Mouse (Mus musculus) bone marrow, adult 2 months (tissue): ENCODE data around the gene Fam71b. TPM values are rescaled to one million over a fixed set of nuclear protein-coding genes. Genes with fewer than 3 reads are reported as not detected.

Source experiments
- H3K27ac ChIP-seq: fragments of 200-500 bp; 2 replicates; pipeline ENCODE4 v1.5.1; 2012; ENCODE audit warnings: low read depth, mild to moderate bottlenecking, control low read depth, inconsistent platforms, low read length; ENCODE audit not compliant: control insufficient read depth, poor library complexity, insufficient read depth
- H3K4me1 ChIP-seq: fragments of 200-500 bp; 2 replicates; pipeline ENCODE4 v1.6.1; 2011; ENCODE audit warnings: low read length; ENCODE audit not compliant: control insufficient read depth, insufficient read depth
- H3K4me3 ChIP-seq: fragments of 200-500 bp; replicated peaks from 2 replicates; pipeline ENCODE3; 2011; ENCODE audit warnings: mild to moderate bottlenecking, low read depth, low read length, control low read depth; ENCODE audit not compliant: control insufficient read depth
- CTCF ChIP-seq: fragments of 200-500 bp; IDR thresholded peaks from 2 replicates; pipeline ENCODE4 v1.5.1; 2011; ENCODE audit warnings: low read length, control low read depth; ENCODE audit not compliant: control insufficient read depth, insufficient read depth
- POLR2A ChIP-seq: fragments of 200-500 bp; IDR thresholded peaks from 2 replicates; pipeline ENCODE4 v1.6.1; 2011; ENCODE audit warnings: low read depth, mild to moderate bottlenecking, control low read depth, low read length, borderline replicate concordance; ENCODE audit not compliant: control insufficient read depth
- WGBS: fragments of 180-500 bp; shearing (Covaris S2); methylation state at CpG from one replicate; pipeline ENCODE4 v1.1.7; 2018; 5-methylcytosine and 5-hydroxymethylcytosine counted together
- polyA plus RNA-seq: library from polyadenylated mRNA; stranded (reverse); fragments of >200 nt; gene quantifications from 2 replicates; pipeline ENCODE4 v1.2.4, GENCODE M21; 2011; ENCODE audit warnings: low replicate concordance; ENCODE audit not compliant: missing spikeins, insufficient read depth, insufficient read length

The Fam71b gene
- polyA plus RNA-seq, 1 experiment: not detected

DNA sequence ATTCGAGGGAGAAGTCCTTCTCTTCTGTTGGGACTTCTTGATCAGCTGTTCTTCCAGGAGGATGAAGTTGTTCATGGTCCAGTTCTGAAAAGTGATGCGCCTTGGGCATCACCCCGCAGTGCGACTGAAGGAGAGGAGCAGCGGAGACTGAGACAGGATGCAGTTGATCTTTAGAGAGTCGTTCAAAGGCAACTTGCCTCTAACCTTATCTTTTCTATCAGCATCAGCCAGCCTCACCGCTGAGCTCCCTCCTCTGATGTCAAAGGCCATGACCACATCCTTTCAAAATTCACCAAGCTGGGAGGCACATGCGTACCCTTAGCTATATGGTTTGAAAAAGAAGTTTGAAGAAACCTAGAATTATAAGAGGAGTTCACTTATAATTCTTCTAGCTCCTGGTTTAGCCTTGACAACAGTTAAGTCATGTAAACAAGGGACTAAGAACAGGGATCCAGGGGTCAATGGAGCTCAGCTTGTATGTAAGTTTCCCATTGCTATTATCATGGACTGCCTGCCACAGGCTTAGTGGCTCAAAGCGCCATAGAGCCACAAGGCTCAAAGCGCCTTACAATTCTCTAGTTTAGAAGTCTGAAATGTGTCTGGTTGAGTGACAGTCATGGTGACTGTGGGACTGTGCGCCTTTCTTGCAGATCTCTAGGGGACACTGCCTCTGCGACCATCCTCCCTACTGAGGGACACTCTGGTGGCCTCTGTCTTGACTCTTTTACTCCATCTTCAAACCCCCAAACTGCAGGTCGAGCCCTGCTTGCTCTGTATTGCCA is 6.8 kb upstream of the Fam71b start, which contains the start of gene Itk:
Gene Itk (minus strand): TSS at position 180 of the 782 bp plus-strand sequence.
- WGBS: 53% methylated on average over 13 of the region's 13 CpGs
- TF ChIP-seq CTCF (no peak), POLR2A (no peak)
- Histone ChIP-seq H3K4me3 (no peak within 1 kb of the TSS), H3K4me1 (peaks cover 2% of the 10 kb centered on the region; the same call in 1 of the 2 replicates), H3K27ac (no peak within 1 kb of the TSS)

DNA sequence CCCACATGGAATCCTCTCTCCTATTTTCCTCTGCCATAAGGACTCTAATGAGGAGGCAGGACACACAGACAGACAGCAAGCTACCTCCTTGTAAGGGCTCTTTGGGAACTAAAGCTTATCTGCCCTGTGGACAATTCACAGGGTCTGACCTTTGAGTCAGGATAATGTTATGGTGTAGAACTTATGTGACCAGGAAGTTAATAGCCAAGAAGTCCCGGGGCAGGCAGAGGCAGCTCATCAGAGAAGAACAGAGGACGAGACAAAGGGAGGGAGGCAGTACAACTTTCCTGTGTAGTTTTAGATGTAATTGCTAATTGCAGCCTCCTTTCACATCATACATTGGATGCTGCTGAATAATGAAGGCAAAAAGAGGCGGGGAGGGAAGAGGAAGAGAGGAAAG is 5.7 kb upstream of the Fam71b start:
- no peak overlapping the region for H3K4me3 ChIP-seq
- TF ChIP-seq POLR2A: no peak
- no peak for TF ChIP-seq CTCF
- 56% methylated on average over 3 of the region's 3 CpGs for WGBS
- no peaks in the 10 kb centered on the region; the same call in 1 of the 2 replicates for H3K4me1 ChIP-seq
- H3K27ac ChIP-seq: no peak overlapping the region

DNA sequence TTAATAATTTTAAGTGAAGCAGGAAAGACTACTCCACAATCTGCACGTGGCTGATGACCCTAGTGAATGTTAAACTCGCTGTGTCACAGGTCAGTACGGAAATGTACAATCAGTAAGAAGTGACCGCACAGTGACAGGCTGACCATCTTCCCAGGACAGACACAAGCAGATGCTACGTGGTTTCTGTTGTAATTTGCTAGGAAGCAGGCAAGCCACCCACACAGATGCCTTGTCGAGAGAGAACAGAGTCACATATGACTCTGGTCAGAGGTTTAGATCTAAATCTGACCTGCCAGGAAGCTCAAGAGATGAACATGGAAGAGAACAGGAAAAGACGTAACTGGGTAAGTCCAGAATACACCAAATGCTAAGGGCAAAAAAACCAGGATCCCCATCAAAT is 3.5 kb upstream of the Fam71b start:
- Histone ChIP-seq H3K27ac (no peak overlapping the region), H3K4me3 (no peak overlapping the region), H3K4me1 (peaks cover 7% of the 10 kb centered on the region; the same call in 1 of the 2 replicates)
- 64% methylated on average over 7 of the region's 7 CpGs for WGBS
- TF ChIP-seq POLR2A (no peak), CTCF (no peak)

DNA sequence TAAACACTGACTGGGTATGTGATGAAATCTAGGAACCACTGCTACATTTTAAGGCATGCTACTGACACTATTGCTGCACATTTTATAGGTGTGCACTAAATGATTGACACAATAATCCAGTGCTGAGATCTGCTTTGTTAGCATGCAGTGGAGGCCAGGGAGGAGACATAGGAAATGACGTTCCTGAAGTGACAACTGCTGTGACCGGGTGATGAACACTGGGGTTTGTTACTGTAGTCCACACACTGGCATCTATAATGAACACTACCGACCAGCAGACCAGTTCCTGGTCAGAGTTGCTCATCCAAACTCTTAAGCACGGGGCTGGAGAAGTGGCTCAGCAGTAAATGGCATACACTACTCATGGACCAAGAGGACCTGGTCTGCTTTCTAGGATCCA is 2.9 kb upstream of the Fam71b start:
- H3K4me1 ChIP-seq: peaks cover 7% of the 10 kb centered on the region; the same call in 1 of the 2 replicates
- H3K27ac ChIP-seq: no peak overlapping the region
- 70% methylated on average over 4 of the region's 4 CpGs for WGBS
- TF ChIP-seq POLR2A: no peak
- no peak for TF ChIP-seq CTCF
- H3K4me3 ChIP-seq: no peak overlapping the region

DNA sequence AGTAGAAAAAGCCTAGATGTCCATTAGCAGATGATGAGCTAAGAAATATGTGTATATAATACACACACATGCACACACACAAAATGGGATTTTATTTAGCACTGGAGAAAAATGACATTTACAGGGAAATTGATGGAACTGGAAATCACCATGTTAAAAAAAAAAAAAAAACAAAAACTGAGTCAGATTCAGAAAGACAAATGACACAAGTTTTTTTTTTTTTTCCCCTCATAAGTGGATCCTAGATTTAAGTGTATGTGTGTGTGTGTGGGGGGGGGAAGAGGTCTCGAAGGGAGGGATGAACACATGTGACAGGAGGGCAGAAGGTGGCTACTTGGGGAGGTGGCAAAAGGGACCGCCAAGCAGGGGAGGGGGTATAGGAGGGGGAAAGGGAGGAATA is 1.3 kb upstream of the Fam71b start:
- TF ChIP-seq POLR2A (no peak), CTCF (no peak)
- 75% methylated on average over 2 of the region's 2 CpGs for WGBS
- Histone ChIP-seq H3K27ac (no peak overlapping the region), H3K4me1 (peaks cover 7% of the 10 kb centered on the region; the same call in 1 of the 2 replicates), H3K4me3 (no peak overlapping the region)

DNA sequence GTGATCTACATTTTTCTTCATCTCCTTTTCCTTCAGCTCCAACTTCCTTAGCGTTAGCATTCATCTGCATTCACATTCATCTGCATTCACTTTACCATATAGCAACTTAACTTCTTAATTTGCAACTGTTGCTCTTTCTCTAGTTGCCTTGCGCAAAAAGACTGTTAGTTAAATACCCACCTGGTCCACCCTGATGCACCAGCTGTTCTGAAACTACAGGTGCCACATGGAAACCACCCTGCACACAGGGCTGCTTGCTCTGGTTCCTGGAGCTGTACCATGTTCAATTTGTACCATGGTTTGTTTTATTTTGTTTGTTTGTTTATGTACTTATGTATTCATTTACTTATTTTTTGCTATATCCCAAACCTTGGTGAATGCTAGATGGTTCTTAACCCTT is 661 bp upstream of the Fam71b start:
- no peak for TF ChIP-seq CTCF
- no peak for TF ChIP-seq POLR2A
- Histone ChIP-seq H3K4me3 (no peak overlapping the region), H3K27ac (no peak overlapping the region), H3K4me1 (peaks cover 7% of the 10 kb centered on the region; the same call in 1 of the 2 replicates)
- WGBS: 88% methylated on average over 2 of the region's 2 CpGs

DNA sequence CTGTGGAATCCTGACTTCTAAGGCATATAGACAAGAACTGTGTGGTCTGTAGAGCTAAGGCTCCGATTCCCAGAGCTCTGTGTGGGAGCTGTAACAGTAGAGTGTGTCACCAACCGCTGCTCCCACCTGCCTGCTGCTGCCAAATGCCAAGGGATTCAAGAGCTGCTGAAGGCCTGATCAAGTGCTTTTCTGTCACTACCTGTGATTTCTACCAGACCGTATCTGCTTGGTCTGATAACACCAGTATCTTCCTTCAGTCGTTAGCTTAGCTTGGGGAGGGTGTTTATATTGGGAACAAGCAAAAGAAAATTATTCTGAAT is 461 bp downstream of the Fam71b start:
- Histone ChIP-seq H3K27ac (no peak overlapping the region), H3K4me3 (no peak overlapping the region), H3K4me1 (peaks cover 7% of the 10 kb centered on the region; the same call in 1 of the 2 replicates)
- 69% methylated on average over 4 of the region's 4 CpGs for WGBS
- TF ChIP-seq POLR2A: no peak
- TF ChIP-seq CTCF: no peak

DNA sequence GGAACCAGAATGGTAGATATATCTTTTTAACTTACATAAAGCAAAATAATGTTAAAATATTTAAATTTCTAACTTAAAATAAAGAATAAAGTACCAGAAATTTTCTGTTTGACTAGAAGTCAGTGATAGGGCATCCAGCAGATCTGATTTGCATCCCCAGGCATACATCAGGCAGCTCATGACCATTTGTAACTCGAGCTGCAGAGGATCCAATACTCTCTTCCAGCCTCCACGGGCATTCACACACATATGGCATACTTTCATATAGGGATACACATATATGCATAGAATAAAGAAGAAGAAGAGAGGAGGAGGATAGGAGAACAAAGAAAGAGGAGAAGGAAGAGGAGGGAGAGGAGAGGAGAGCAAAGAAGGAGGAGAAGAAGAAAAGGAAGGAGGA is 1.5 kb downstream of the Fam71b start:
- no peak overlapping the region for H3K27ac ChIP-seq
- 59% methylated on average over 2 of the region's 2 CpGs for WGBS
- H3K4me1 ChIP-seq: peaks cover 7% of the 10 kb centered on the region; the same call in 1 of the 2 replicates
- no peak overlapping the region for H3K4me3 ChIP-seq
- TF ChIP-seq CTCF (no peak), POLR2A (no peak)
